10 mouse cellular contexts compared by ENCODE assay signal in genomic region chr16:4727526-4727925, GRCm38 (mm10). TPM values are rescaled to one million over a fixed set of nuclear protein-coding genes. Genes with fewer than 3 reads are reported as not detected.
DNase-seq lines count a peak whose midpoint lies in the region; ATAC-seq and TF ChIP-seq lines count a peak whose summit lies in the region.
"Had no signal": no experiment of that assay in that cellular context is flagged by ENCODE, and none has a peak within 500 bp of the region (broad histone marks: within the 10 kb centered on the region; RNA-seq: fewer than 3 reads in every experiment).

No protein-coding gene starts in this region.

- H3K79me2 ChIP-seq in myocyte (ENCODE audit: control insufficient read depth, insufficient read depth): peaks cover 54% of the 10 kb centered on the region

- H3K36me3 ChIP-seq in lung, postnatal 0 days (ENCODE audit: insufficient read depth, low read length): no peaks in the 10 kb centered on the region
- no peaks in the 10 kb centered on the region for H3K36me3 ChIP-seq in hindbrain, postnatal 0 days (ENCODE audit: insufficient read depth, low read length)
- no peaks in the 10 kb centered on the region for H3K36me3 ChIP-seq in myocyte (ENCODE audit: control insufficient read depth, insufficient read depth)

- no peaks in the 10 kb centered on the region for H3K27me3 ChIP-seq in lung, postnatal 0 days (replicated peaks; ENCODE audit: insufficient read depth, low read length)
- no peaks in the 10 kb centered on the region for H3K27me3 ChIP-seq in hindbrain, postnatal 0 days (ENCODE audit: insufficient read depth, low read length)
- no peaks in the 10 kb centered on the region for H3K27me3 ChIP-seq in myocyte (ENCODE audit: control insufficient read depth, insufficient read depth, insufficient read length)

- TF ChIP-seq POLR2A in myocyte (IDR thresholded peaks at IDR 0.05; ENCODE audit: insufficient read length, low read depth): no peak

- H3K27ac ChIP-seq in gastrocnemius, adult 2 months: peak overlapping the region; percentile 94
- peak overlapping the region; percentile 91; the same call in 1 of the 2 replicates for H3K27ac ChIP-seq in lung, postnatal 0 days (ENCODE audit: low read length)
- H3K27ac ChIP-seq in hindbrain, postnatal 0 days: no peak overlapping the region

- no peak for ATAC-seq in lung, postnatal 0 days
- ATAC-seq in hindbrain, postnatal 0 days: no peak

- peak overlapping the region; percentile 63; the same call in 1 of the 2 replicates for H3K4me2 ChIP-seq in lung, postnatal 0 days (replicated peaks; ENCODE audit: low read depth, low read length)
- H3K4me2 ChIP-seq in hindbrain, postnatal 0 days (ENCODE audit: low read depth, low read length): peak overlapping the region; percentile 87
- peak overlapping the region; percentile 96 for H3K4me2 ChIP-seq in myocyte (ENCODE audit: low read depth)

- H3K4me1 ChIP-seq in lung, postnatal 0 days (ENCODE audit: insufficient read depth, low read depth, low read length): peaks cover 6% of the 10 kb centered on the region; the same call in 1 of the 2 replicates
- no peaks in the 10 kb centered on the region for H3K4me1 ChIP-seq in hindbrain, postnatal 0 days (ENCODE audit: insufficient read depth, low read length)

- H3K9ac ChIP-seq in lung, postnatal 0 days (replicated peaks; ENCODE audit: low read depth): no peak overlapping the region
- H3K9ac ChIP-seq in hindbrain, postnatal 0 days (replicated peaks; ENCODE audit: low read length): no peak overlapping the region

- no peak overlapping the region for H3ac ChIP-seq in myocyte (ENCODE audit: control insufficient read depth, insufficient read length)

- no peak for TF ChIP-seq EP300 in lung, postnatal 0 days (IDR thresholded peaks at IDR 0.05)

- no peak for TF ChIP-seq CTCF in gastrocnemius, adult 2 months (IDR thresholded peaks at IDR 0.05)
- TF ChIP-seq CTCF in lung, postnatal 0 days (IDR thresholded peaks at IDR 0.05): no peak
- no peak for TF ChIP-seq CTCF in hindbrain, postnatal 0 days (IDR thresholded peaks at IDR 0.05; ENCODE audit: low read depth)

- H3K9me3 ChIP-seq in lung, postnatal 0 days (ENCODE audit: low read length): no peaks in the 10 kb centered on the region
- no peaks in the 10 kb centered on the region for H3K9me3 ChIP-seq in hindbrain, postnatal 0 days (ENCODE audit: low read length)

- intact Hi-C loops in gastrocnemius, adult 2 months (cut with DNase I): no loop called here

- peak overlapping the region; percentile 85 for H3K4me3 ChIP-seq in gastrocnemius, adult 2 months
- no peak overlapping the region for H3K4me3 ChIP-seq in lung, postnatal 0 days (ENCODE audit: low read depth, low read length)
- no peak overlapping the region; the same call in 1 of the 2 replicates for H3K4me3 ChIP-seq in hindbrain, postnatal 0 days (ENCODE audit: low read length)
- peak overlapping the region; percentile 74 for H3K4me3 ChIP-seq in myocyte

- 70% methylated on average over 1 of the region's 1 CpGs for WGBS in lung, postnatal 0 days
- WGBS in hindbrain, postnatal 0 days: 95% methylated on average over 1 of the region's 1 CpGs

- no peak for DNase-seq in gastrocnemius, adult 2 months
- no peak for DNase-seq in gastrocnemius, adult 8-10 months (ENCODE audit: low spot score in 2 of 2)
- no peak for DNase-seq in lung, postnatal 0 days (ENCODE audit: low spot score)
- DNase-seq in lung, postnatal 25 days (ENCODE audit: low spot score): no peak
- DNase-seq in hindbrain, postnatal 0 days (ENCODE audit: low spot score): no peak
- DNase-seq in retina, embryonic 14.5 days (ENCODE audit: low spot score): no peak
- no peak for DNase-seq in frontal cortex, adult 2 months (ENCODE audit: extremely low spot score in 1 of 2, low spot score in 1 of 2)
- DNase-seq: cerebellum, postnatal 25 days; right cerebral cortex, adult 18-20 months had no signal

TF ChIP-seq in myocyte, 11 proteins besides CTCF, POLR2A, EP300 and RAD21:
- no peak for TF ChIP-seq TCF12 (IDR thresholded peaks at IDR 0.05; ENCODE audit: insufficient read depth, poor library complexity, severe bottlenecking)
- TF ChIP-seq MYOG (IDR thresholded peaks at IDR 0.05; ENCODE audit: control insufficient read depth in 1 of 3, insufficient read depth in 1 of 3, insufficient read length in 2 of 3, low read depth in 2 of 3): no peak
- no peak for TF ChIP-seq E2F4 (IDR thresholded peaks at IDR 0.05; ENCODE audit: insufficient read depth)
- TF ChIP-seq SRF (IDR thresholded peaks at IDR 0.05; ENCODE audit: control insufficient read depth, insufficient read length, low read depth): no peak
- TF ChIP-seq REST (IDR thresholded peaks at IDR 0.05; ENCODE audit: insufficient read depth, insufficient read length): no peak
- no peak for TF ChIP-seq POLR2AphosphoS2 (IDR thresholded peaks at IDR 0.05; ENCODE audit: insufficient read length, low read depth)
- no peak for TF ChIP-seq MAX (IDR thresholded peaks at IDR 0.05; ENCODE audit: low read depth)
- TF ChIP-seq USF1 (IDR thresholded peaks at IDR 0.05; ENCODE audit: low read depth): no peak
- no peak for TF ChIP-seq TCF3 (IDR thresholded peaks at IDR 0.05; ENCODE audit: insufficient read length, low read depth)
- no peak for TF ChIP-seq MYOD1 (IDR thresholded peaks at IDR 0.05; ENCODE audit: control insufficient read depth in 1 of 3, insufficient read length in 2 of 3, low read depth in 2 of 3)
- no peak for TF ChIP-seq CEBPB (IDR thresholded peaks at IDR 0.05; ENCODE audit: insufficient read depth, poor library complexity, severe bottlenecking)

RNA-seq across cellular contexts. Expression of gene Hmox2, which starts 1.4 kb away (rescaled TPM):
- total RNA-seq in gastrocnemius, adult 2 months (2021): 10 to 100 TPM; 35.4 to 43.6 TPM
- total RNA-seq in gastrocnemius, adult 8-10 months (2022): 10 to 100 TPM; 38.6 to 42.3 (median 41.9) TPM
- polyA plus RNA-seq in lung, postnatal 0 days (2015; fragmentation: Nextera tagmentation; extraction: Ambion mirVana): 92.4 and 97.9 TPM in 2 replicates
- 36.0 and 41.2 TPM in 2 replicates for total RNA-seq in hindbrain, postnatal 0 days (2014; rRNA removed)
- 93.4 and 101 TPM in 2 replicates for polyA plus RNA-seq in hindbrain, postnatal 0 days (2015; fragmentation: Nextera tagmentation; extraction: Ambion mirVana)
- polyA plus RNA-seq in myocyte (2012; fragmentation: generic; extraction: Trizol): 46.7 TPM
- 95.8 and 101 TPM in 2 replicates for polyA plus RNA-seq in frontal cortex, adult 2 months (2012; rRNA removed)

RNA-seq across cellular contexts. Expression of gene Nmral1, which starts 8.4 kb away (rescaled TPM):
- total RNA-seq in gastrocnemius, adult 2 months (2021): 1 to 10 TPM; 2.6 to 3.7 TPM
- total RNA-seq in gastrocnemius, adult 8-10 months (2022): 1 to 10 TPM; 1.9 to 3.3 (median 2.8) TPM
- 6.0 and 7.1 TPM in 2 replicates for polyA plus RNA-seq in lung, postnatal 0 days (2015; fragmentation: Nextera tagmentation; extraction: Ambion mirVana)
- 30.7 and 31.8 TPM in 2 replicates for total RNA-seq in hindbrain, postnatal 0 days (2014; rRNA removed)
- 33.1 and 35.4 TPM in 2 replicates for polyA plus RNA-seq in hindbrain, postnatal 0 days (2015; fragmentation: Nextera tagmentation; extraction: Ambion mirVana)
- polyA plus RNA-seq in myocyte (2012; fragmentation: generic; extraction: Trizol): 13.3 TPM
- polyA plus RNA-seq in frontal cortex, adult 2 months (2012; rRNA removed): 18.5 and 22.1 TPM in 2 replicates

RNA-seq across cellular contexts. Expression of gene Coro7, which starts 47.9 kb away (rescaled TPM):
- total RNA-seq in gastrocnemius, adult 2 months (2021): 10 to 100 TPM; 12.1 to 13.6 TPM
- 10 to 100 TPM; 11.7 to 15.1 (median 14.0) TPM for total RNA-seq in gastrocnemius, adult 8-10 months (2022)
- 8.7 and 9.0 TPM in 2 replicates for polyA plus RNA-seq in lung, postnatal 0 days (2015; fragmentation: Nextera tagmentation; extraction: Ambion mirVana)
- total RNA-seq in hindbrain, postnatal 0 days (2014; rRNA removed): 41.4 and 43.3 TPM in 2 replicates
- 29.1 and 30.2 TPM in 2 replicates for polyA plus RNA-seq in hindbrain, postnatal 0 days (2015; fragmentation: Nextera tagmentation; extraction: Ambion mirVana)
- polyA plus RNA-seq in myocyte (2012; fragmentation: generic; extraction: Trizol): 15.2 TPM
- 100 and 112 TPM in 2 replicates for polyA plus RNA-seq in frontal cortex, adult 2 months (2012; rRNA removed)

Comparison
In these comparisons a context has a peak if more than half of its experiments do, and no peak if none do; other contexts are left out.
1. H3K4me3 ChIP-seq: peak in gastrocnemius, adult 2 months (single experiment) and myocyte (single experiment); none in lung, postnatal 0 days (single experiment) and hindbrain, postnatal 0 days (single experiment).
2. Peak in every context shown above with its lines, with median percentiles within 50 percentile points of each other: H3K4me2 ChIP-seq.